Mouse (Mus musculus): ENCODE results near the gene Atp10a. TPM values are rescaled to one million over a fixed set of nuclear protein-coding genes. Genes with fewer than 3 reads are reported as not detected.

Gene Atp10a
- polyA plus RNA-seq, 1 experiment from 2014 or later: 1.5 TPM

DNA sequence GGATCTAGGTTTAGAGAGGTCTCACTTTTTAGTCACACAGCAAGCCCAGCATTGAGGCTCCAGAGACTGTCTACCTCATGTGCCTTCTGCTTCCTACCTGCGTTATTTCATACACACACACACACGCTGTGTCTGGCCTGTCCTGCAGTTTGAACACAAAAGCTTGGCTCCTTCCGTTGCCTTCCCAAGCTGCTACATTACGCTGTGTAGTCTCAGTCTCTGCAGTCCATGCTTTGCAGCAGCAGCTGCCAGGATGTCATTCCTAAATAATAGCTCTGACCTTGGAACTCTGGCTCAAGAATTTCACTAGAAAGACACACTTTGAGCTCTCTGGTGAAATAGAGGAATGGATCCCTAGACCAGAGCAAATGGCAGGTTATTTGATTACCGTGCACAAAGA is 96.1 kb downstream of the Atp10a start:
- Histone ChIP-seq H3K27me3 (ENCODE audit: control insufficient read depth, insufficient read depth, low read length) (no peaks in the 10 kb centered on the region), H3K36me3 (ENCODE audit: control insufficient read depth, insufficient read depth, low read length) (no peaks in the 10 kb centered on the region), H3K9me3 (replicated peaks; ENCODE audit: control insufficient read depth, low read length) (no peaks in the 10 kb centered on the region), H3K27ac (ENCODE audit: low read depth, low read length) (no peak overlapping the region), H3K9ac (ENCODE audit: low read depth, low read length) (no peak overlapping the region), H3K4me3 (ENCODE audit: low read depth, low read length) (no peak overlapping the region), H3K4me1 (ENCODE audit: control insufficient read depth, insufficient read depth, low read length) (peaks cover 4% of the 10 kb centered on the region; the same call in 1 of the 2 replicates), H3K4me2 (no peak overlapping the region)
- WGBS (ENCODE audit: insufficient replicate concordance): 71% methylated on average over 5 of the region's 5 CpGs
- ATAC-seq (replicated peaks; ENCODE audit: insufficient number of reproducible peaks, low FRiP score, low TSS enrichment): no peak

DNA sequence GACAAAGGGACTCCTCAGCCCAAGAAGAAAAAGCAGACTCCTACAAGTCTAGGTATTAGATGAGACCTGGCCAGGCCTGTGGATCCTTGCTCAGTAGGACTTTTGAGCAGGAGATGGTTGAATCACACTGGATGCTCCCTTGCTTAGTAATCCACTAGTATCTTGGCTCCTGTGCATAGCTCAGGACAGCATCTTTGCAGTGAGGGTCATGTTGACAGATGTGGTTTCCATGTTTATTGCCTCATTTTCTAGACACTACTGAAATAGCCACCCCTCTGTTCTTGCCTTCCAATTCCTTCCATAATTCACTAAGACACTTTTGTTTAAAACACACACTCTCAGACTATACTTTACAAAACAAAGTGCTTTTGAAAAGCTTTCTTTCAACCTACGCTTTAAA is 98.1 kb downstream of the Atp10a start:
- Histone ChIP-seq H3K4me3 (ENCODE audit: low read depth, low read length) (no peak overlapping the region), H3K9me3 (replicated peaks; ENCODE audit: control insufficient read depth, low read length) (no peaks in the 10 kb centered on the region), H3K4me2 (no peak overlapping the region), H3K27ac (ENCODE audit: low read depth, low read length) (no peak overlapping the region), H3K4me1 (ENCODE audit: control insufficient read depth, insufficient read depth, low read length) (peaks cover 4% of the 10 kb centered on the region; the same call in 1 of the 2 replicates), H3K9ac (ENCODE audit: low read depth, low read length) (no peak overlapping the region), H3K36me3 (ENCODE audit: control insufficient read depth, insufficient read depth, low read length) (no peaks in the 10 kb centered on the region), H3K27me3 (ENCODE audit: control insufficient read depth, insufficient read depth, low read length) (no peaks in the 10 kb centered on the region)
- WGBS (ENCODE audit: insufficient replicate concordance): 80% methylated on average over 1 of the region's 1 CpGs
- ATAC-seq (replicated peaks; ENCODE audit: insufficient number of reproducible peaks, low FRiP score, low TSS enrichment): no peak

DNA sequence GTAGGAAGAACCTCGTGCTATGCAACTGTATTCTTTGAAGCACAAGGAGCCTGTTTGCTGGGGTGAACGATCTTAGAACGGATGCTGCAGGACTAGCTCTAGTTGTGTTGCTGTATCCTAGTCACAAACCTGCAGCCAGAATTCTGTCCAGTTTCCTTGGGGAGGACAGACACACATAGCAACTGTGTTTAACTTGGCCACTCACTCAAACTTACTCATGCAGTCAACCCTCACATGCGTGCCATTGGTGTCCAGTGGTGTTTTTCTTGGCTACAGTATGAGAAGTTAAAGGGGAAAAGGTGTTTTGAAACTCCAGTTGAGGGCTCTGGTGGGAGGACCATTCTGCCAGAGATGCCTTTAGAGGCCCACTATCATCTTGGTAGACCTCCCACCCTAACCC is 98.6 kb downstream of the Atp10a start:
- no peaks in the 10 kb centered on the region for H3K27me3 ChIP-seq (ENCODE audit: control insufficient read depth, insufficient read depth, low read length)
- no peak overlapping the region for H3K4me3 ChIP-seq (ENCODE audit: low read depth, low read length)
- WGBS (ENCODE audit: insufficient replicate concordance): 78% methylated on average over 4 of the region's 4 CpGs
- ATAC-seq (replicated peaks; ENCODE audit: insufficient number of reproducible peaks, low FRiP score, low TSS enrichment): no peak
- H3K4me1 ChIP-seq (ENCODE audit: control insufficient read depth, insufficient read depth, low read length): peaks cover 4% of the 10 kb centered on the region; the same call in 1 of the 2 replicates
- no peak overlapping the region for H3K9ac ChIP-seq (ENCODE audit: low read depth, low read length)
- no peaks in the 10 kb centered on the region for H3K9me3 ChIP-seq (replicated peaks; ENCODE audit: control insufficient read depth, low read length)
- H3K4me2 ChIP-seq: no peak overlapping the region
- H3K27ac ChIP-seq (ENCODE audit: low read depth, low read length): no peak overlapping the region
- no peaks in the 10 kb centered on the region for H3K36me3 ChIP-seq (ENCODE audit: control insufficient read depth, insufficient read depth, low read length)

DNA sequence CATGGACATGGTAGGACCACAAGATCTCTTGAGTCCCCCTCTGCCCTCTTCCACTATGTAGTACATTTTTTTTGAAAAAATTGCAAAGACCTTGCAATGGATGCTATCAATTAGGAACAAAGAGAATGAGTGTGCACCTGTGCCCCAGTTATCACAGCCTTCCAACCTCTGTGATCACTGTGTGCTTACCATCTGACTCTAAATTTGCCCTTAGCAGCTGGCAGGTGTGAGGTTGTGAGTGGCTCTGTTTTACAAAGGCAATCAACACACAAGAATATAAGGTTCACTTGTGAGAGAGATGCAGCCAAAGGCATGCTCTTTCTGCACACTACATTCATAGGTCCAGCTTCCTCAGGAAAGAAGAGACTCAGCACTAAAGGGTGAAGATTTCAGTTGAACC is 99.1 kb downstream of the Atp10a start:
- Histone ChIP-seq H3K27me3 (ENCODE audit: control insufficient read depth, insufficient read depth, low read length) (no peaks in the 10 kb centered on the region), H3K4me2 (no peak overlapping the region), H3K4me3 (ENCODE audit: low read depth, low read length) (no peak overlapping the region), H3K27ac (ENCODE audit: low read depth, low read length) (no peak overlapping the region), H3K9me3 (replicated peaks; ENCODE audit: control insufficient read depth, low read length) (no peaks in the 10 kb centered on the region), H3K36me3 (ENCODE audit: control insufficient read depth, insufficient read depth, low read length) (no peaks in the 10 kb centered on the region), H3K9ac (ENCODE audit: low read depth, low read length) (no peak overlapping the region), H3K4me1 (ENCODE audit: control insufficient read depth, insufficient read depth, low read length) (peaks cover 4% of the 10 kb centered on the region; the same call in 1 of the 2 replicates)
- ATAC-seq (replicated peaks; ENCODE audit: insufficient number of reproducible peaks, low FRiP score, low TSS enrichment): no peak

DNA sequence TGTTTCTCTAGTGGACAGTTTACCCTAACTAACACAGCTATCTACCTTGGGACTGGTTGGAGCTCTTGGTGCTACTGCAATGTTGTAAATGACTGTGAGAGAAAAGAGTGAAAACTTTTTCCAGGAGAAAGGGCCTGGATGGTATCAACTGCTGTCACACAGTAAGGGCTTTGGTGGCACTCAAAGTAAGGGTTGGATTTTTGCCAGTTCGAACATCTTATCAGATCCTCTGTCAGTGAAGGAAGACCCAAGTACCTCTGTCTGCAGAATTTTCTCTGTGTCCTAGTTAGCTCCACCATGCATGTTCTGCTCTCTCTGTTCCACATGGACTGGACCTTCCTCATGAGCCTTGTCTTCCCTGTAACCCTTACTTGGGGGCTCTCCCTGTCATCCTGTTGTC is 99.9 kb downstream of the Atp10a start:
- Histone ChIP-seq H3K36me3 (ENCODE audit: control insufficient read depth, insufficient read depth, low read length) (no peaks in the 10 kb centered on the region), H3K4me2 (no peak overlapping the region), H3K4me3 (ENCODE audit: low read depth, low read length) (no peak overlapping the region), H3K27me3 (ENCODE audit: control insufficient read depth, insufficient read depth, low read length) (no peaks in the 10 kb centered on the region), H3K9me3 (replicated peaks; ENCODE audit: control insufficient read depth, low read length) (no peaks in the 10 kb centered on the region), H3K27ac (ENCODE audit: low read depth, low read length) (no peak overlapping the region), H3K4me1 (ENCODE audit: control insufficient read depth, insufficient read depth, low read length) (peaks cover 4% of the 10 kb centered on the region; the same call in 1 of the 2 replicates), H3K9ac (ENCODE audit: low read depth, low read length) (no peak overlapping the region)
- WGBS (ENCODE audit: insufficient replicate concordance): 36% methylated on average over 1 of the region's 1 CpGs
- ATAC-seq (replicated peaks; ENCODE audit: insufficient number of reproducible peaks, low FRiP score, low TSS enrichment): no peak

DNA sequence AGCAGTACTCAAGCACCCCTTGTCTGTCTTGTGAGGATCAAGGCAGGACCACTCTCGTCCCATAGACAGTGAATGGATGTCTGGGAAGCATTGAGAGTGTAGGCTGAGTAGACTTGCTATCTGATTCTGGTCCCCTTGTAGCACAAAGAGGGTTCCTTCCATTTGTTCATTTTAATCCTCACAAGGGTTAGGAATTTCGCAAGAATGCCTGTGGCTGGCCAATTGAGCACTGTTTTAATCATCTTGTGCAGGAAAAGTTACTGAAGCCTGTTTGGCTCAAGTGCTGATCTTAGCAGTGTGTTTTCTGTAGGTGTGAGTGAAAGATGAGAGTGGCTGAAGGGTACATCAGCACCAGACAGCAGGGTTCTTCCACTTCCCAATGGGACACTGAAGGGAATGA is 101.4 kb downstream of the Atp10a start:
- Histone ChIP-seq H3K36me3 (ENCODE audit: control insufficient read depth, insufficient read depth, low read length) (no peaks in the 10 kb centered on the region), H3K4me1 (ENCODE audit: control insufficient read depth, insufficient read depth, low read length) (peaks cover 4% of the 10 kb centered on the region; the same call in 1 of the 2 replicates), H3K27ac (ENCODE audit: low read depth, low read length) (no peak overlapping the region), H3K9me3 (replicated peaks; ENCODE audit: control insufficient read depth, low read length) (no peaks in the 10 kb centered on the region), H3K9ac (ENCODE audit: low read depth, low read length) (no peak overlapping the region), H3K4me2 (no peak overlapping the region), H3K27me3 (ENCODE audit: control insufficient read depth, insufficient read depth, low read length) (no peaks in the 10 kb centered on the region), H3K4me3 (ENCODE audit: low read depth, low read length) (no peak overlapping the region)
- 57% methylated on average over 2 of the region's 2 CpGs for WGBS (ENCODE audit: insufficient replicate concordance)
- ATAC-seq (replicated peaks; ENCODE audit: insufficient number of reproducible peaks, low FRiP score, low TSS enrichment): no peak

DNA sequence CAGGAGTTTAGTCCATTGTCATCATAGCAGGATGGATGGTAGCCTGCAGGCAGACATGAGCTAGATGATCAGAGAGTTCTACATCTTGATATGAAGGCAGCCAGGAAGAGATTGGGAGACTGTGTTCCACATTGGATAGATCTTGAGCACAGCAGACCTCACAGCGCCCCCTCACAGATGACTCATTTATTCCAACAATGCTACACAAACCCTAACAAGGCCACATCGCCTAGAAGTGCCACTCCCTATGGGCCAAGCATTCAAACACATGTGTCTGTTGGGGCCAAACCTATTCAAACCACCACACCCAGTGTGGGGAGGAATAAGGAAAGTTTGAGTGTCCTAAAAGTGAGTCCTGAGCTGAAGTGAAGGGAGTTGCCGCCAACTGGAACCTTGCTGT is 102.4 kb downstream of the Atp10a start:
- ATAC-seq (replicated peaks; ENCODE audit: insufficient number of reproducible peaks, low FRiP score, low TSS enrichment): no peak
- H3K4me3 ChIP-seq (ENCODE audit: low read depth, low read length): no peak overlapping the region
- H3K27me3 ChIP-seq (ENCODE audit: control insufficient read depth, insufficient read depth, low read length): no peaks in the 10 kb centered on the region
- no peak overlapping the region for H3K9ac ChIP-seq (ENCODE audit: low read depth, low read length)
- no peaks in the 10 kb centered on the region for H3K36me3 ChIP-seq (ENCODE audit: control insufficient read depth, insufficient read depth, low read length)
- no peaks in the 10 kb centered on the region for H3K9me3 ChIP-seq (replicated peaks; ENCODE audit: control insufficient read depth, low read length)
- peaks cover 4% of the 10 kb centered on the region; the same call in 1 of the 2 replicates for H3K4me1 ChIP-seq (ENCODE audit: control insufficient read depth, insufficient read depth, low read length)
- H3K4me2 ChIP-seq: no peak overlapping the region
- H3K27ac ChIP-seq (ENCODE audit: low read depth, low read length): no peak overlapping the region
- 83% methylated on average over 3 of the region's 3 CpGs for WGBS (ENCODE audit: insufficient replicate concordance)

DNA sequence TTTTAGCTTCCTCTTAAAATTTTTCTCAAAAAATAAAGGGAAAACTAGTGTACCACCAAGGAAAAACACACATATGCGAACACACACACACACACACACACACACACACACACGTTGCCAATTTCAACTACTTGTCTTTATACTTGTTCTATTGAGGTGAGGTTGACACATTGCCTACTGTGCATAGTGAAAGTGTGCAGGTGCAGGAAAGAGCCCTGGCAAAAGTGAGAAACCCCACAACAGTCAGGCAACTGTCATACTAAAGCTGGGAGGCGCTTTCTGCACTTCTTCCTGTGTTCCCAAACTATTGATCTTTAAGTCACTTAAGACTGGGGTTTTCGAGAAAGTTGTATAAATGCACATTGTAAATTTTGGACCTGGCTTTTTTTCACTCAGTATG is 103.3 kb downstream of the Atp10a start:
- ATAC-seq (replicated peaks; ENCODE audit: insufficient number of reproducible peaks, low FRiP score, low TSS enrichment): no peak
- H3K9me3 ChIP-seq (replicated peaks; ENCODE audit: control insufficient read depth, low read length): no peaks in the 10 kb centered on the region
- H3K36me3 ChIP-seq (ENCODE audit: control insufficient read depth, insufficient read depth, low read length): no peaks in the 10 kb centered on the region
- no peak overlapping the region for H3K9ac ChIP-seq (ENCODE audit: low read depth, low read length)
- no peak overlapping the region for H3K4me3 ChIP-seq (ENCODE audit: low read depth, low read length)
- 83% methylated on average over 4 of the region's 4 CpGs for WGBS (ENCODE audit: insufficient replicate concordance)
- H3K27ac ChIP-seq (ENCODE audit: low read depth, low read length): no peak overlapping the region
- no peaks in the 10 kb centered on the region for H3K27me3 ChIP-seq (ENCODE audit: control insufficient read depth, insufficient read depth, low read length)
- H3K4me1 ChIP-seq (ENCODE audit: control insufficient read depth, insufficient read depth, low read length): peaks cover 4% of the 10 kb centered on the region; the same call in 1 of the 2 replicates
- H3K4me2 ChIP-seq: no peak overlapping the region

DNA sequence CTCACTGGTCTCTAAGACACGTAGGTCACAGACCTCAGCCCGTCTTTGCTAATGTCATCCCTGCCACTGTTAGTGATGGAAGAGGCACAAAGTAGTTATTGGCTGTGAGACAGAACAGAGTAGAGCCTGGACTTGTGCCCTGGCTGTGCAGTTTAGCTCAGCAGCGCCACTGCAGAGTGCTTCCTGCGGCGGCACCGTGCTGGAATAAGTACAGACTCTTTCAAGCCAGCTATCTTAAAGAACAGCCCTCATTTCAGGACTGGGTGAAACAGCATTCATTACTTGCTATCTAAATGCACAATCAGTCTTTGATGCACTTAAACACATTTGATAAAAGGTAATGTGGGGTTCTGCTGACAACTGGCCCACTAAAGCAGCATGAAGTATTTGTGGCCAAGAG is 111.3 kb downstream of the Atp10a start:
- Histone ChIP-seq H3K27ac (ENCODE audit: low read depth, low read length) (no peak overlapping the region), H3K4me1 (ENCODE audit: control insufficient read depth, insufficient read depth, low read length) (no peaks in the 10 kb centered on the region), H3K4me2 (no peak overlapping the region), H3K9ac (ENCODE audit: low read depth, low read length) (no peak overlapping the region), H3K27me3 (ENCODE audit: control insufficient read depth, insufficient read depth, low read length) (no peaks in the 10 kb centered on the region), H3K36me3 (ENCODE audit: control insufficient read depth, insufficient read depth, low read length) (no peaks in the 10 kb centered on the region), H3K9me3 (replicated peaks; ENCODE audit: control insufficient read depth, low read length) (no peaks in the 10 kb centered on the region), H3K4me3 (ENCODE audit: low read depth, low read length) (no peak overlapping the region)
- no peak for ATAC-seq (replicated peaks; ENCODE audit: insufficient number of reproducible peaks, low FRiP score, low TSS enrichment)
- 72% methylated on average over 6 of the region's 6 CpGs for WGBS (ENCODE audit: insufficient replicate concordance)
